Mouse (Mus musculus) adrenal gland, postnatal 10 days (tissue): ENCODE results near the gene Tpm1. TPM values are rescaled to one million over a fixed set of nuclear protein-coding genes. Genes with fewer than 3 reads are reported as not detected.

Experiments used
- DNase-seq: peaks from one replicate; pipeline ENCODE4 v3.0.0; 2021; ENCODE audit warnings: mixed read lengths
- total RNA-seq, 2 experiments: library from RNA; stranded (reverse); gene quantifications; 2 replicates each; pipeline ENCODE4 v1.2.3; 2021

Tpm1 gene
- total RNA-seq, 2 experiments from 2014 or later, result 371 to 920 TPM

- no peak for DNase-seq
These were observed 22.3 kb downstream of the Tpm1 start for GRCm38 (mm10) chr9:67026890-67027289.

GRCm38 (mm10) chr9:67026061-67026460, 23.1 kb downstream of the Tpm1 start:
- DNase-seq, result no peak

GRCm38 (mm10) chr9:67024889-67025692, 24.1 kb downstream of the Tpm1 start:
- peak; percentile 64 for DNase-seq

GRCm38 (mm10) chr9:67023371-67023770, 25.8 kb downstream of the Tpm1 start:
- no peak for DNase-seq

GRCm38 (mm10) chr9:67020063-67020462, 29.1 kb downstream of the Tpm1 start:
- DNase-seq, result peak; percentile 68

GRCm38 (mm10) chr9:67013501-67013900, 35.7 kb downstream of the Tpm1 start:
- DNase-seq, result no peak

- DNase-seq, result no peak
These were observed 36.7 kb downstream of the Tpm1 start for GRCm38 (mm10) chr9:67012470-67012869.

- no peak for DNase-seq
These were observed 37.7 kb downstream of the Tpm1 start for GRCm38 (mm10) chr9:67011483-67011882.

- no peak for DNase-seq
These were observed 40.4 kb downstream of the Tpm1 start for GRCm38 (mm10) chr9:67008781-67009180.

GRCm38 (mm10) chr9:67006376-67006775, 42.8 kb downstream of the Tpm1 start:
- DNase-seq, result no peak

GRCm38 (mm10) chr9:67005161-67005742, 44.0 kb downstream of the Tpm1 start:
- no peak for DNase-seq

- no peak for DNase-seq
These were observed 45.5 kb downstream of the Tpm1 start for GRCm38 (mm10) chr9:67003656-67004055.

GRCm38 (mm10) chr9:67003156-67003555, 46.0 kb downstream of the Tpm1 start:
- DNase-seq, result peak; percentile 33

- DNase-seq, result no peak
These were observed 47.7 kb downstream of the Tpm1 start for GRCm38 (mm10) chr9:67001506-67001905.

- peak; percentile 88 for DNase-seq
These were observed 48.2 kb downstream of the Tpm1 start for GRCm38 (mm10) chr9:67001050-67001449.

- DNase-seq, result no peak
These were observed 49.5 kb downstream of the Tpm1 start for GRCm38 (mm10) chr9:66999698-67000097.

GRCm38 (mm10) chr9:66991750-66992410, 57.3 kb downstream of the Tpm1 start:
- no peak for DNase-seq

GRCm38 (mm10) chr9:66991021-66991749, 58.0 kb downstream of the Tpm1 start:
- DNase-seq, result no peak

- DNase-seq, result no peak
These were observed 59.2 kb downstream of the Tpm1 start for GRCm38 (mm10) chr9:66990046-66990445.

GRCm38 (mm10) chr9:66989581-66989980, 59.6 kb downstream of the Tpm1 start:
- DNase-seq, result no peak

- DNase-seq, result no peak
These were observed 60.3 kb downstream of the Tpm1 start for GRCm38 (mm10) chr9:66988888-66989414.

GRCm38 (mm10) chr9:66988198-66988887, 60.9 kb downstream of the Tpm1 start:
- no peak for DNase-seq
